Mouse (Mus musculus) hindbrain, embryonic 10.5 days (tissue): ENCODE measurements at regions not wholly inside any gene's neighbourhood (a gene's known extent, or its start where the extent isn't known, plus 50 kb on each side); places are given as distances from the start of the nearest gene placed in this dataset.

Source experiments
- DNase-seq: peaks from one replicate; pipeline ENCODE4 v3.0.0-alpha.2; 2017; ENCODE audit warnings: low spot score
- H3K27ac ChIP-seq: fragments of 300-500 bp; sonication (generic); 2 replicates; pipeline ENCODE4 v1.5.1; 2016; ENCODE audit warnings: mild to moderate bottlenecking, moderate library complexity
- H3K27me3 ChIP-seq: fragments of 300-500 bp; sonication (generic); 2 replicates; pipeline ENCODE4 v1.6.1; 2016; ENCODE audit warnings: mild to moderate bottlenecking; ENCODE audit not compliant: poor library complexity, insufficient read depth, severe bottlenecking
- H3K36me3 ChIP-seq: fragments of 300-500 bp; sonication (generic); 2 replicates; pipeline ENCODE4 v1.6.1; 2016; ENCODE audit warnings: mild to moderate bottlenecking, moderate library complexity
- H3K4me1 ChIP-seq: fragments of 300-500 bp; sonication (generic); replicated peaks from 2 replicates; pipeline ENCODE4 v1.6.1; 2016; ENCODE audit warnings: mild to moderate bottlenecking
- H3K4me3 ChIP-seq: fragments of 300-500 bp; sonication (generic); 2 replicates; pipeline ENCODE4 v1.5.1; 2016; ENCODE audit warnings: mild to moderate bottlenecking, moderate library complexity
- H3K9me3 ChIP-seq: fragments of 300-500 bp; sonication (generic); 2 replicates; pipeline ENCODE4 v1.6.1; 2016; ENCODE audit warnings: mild to moderate bottlenecking, moderate library complexity
- WGBS: fragments of 180-500 bp; shearing (Covaris S2); methylation state at CpG from one replicate; pipeline ENCODE4 v1.1.7; 2016; 5-methylcytosine and 5-hydroxymethylcytosine counted together

DNA sequence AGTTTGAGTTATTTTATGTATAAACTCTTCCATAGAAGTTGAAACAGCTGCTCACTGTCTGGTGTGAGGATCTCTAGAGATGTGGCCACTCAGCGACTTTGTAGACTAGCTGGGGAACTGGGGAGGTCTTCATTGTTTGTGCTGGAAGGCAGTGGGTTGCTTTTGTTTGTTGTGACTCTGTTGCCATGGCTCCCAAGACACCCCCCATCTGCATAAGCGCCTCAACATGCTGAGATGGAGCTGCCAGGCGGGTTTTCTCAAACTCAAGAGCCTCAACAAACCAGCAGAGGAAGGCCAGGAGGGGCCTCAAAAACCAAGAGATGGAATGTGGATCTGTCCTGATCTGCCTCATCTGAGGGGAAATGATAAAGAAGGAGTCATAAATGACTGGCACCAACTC is 129.1 kb upstream of the Tnc start:
- peaks cover 8% of the 10 kb centered on the region for H3K4me1 ChIP-seq
- H3K36me3 ChIP-seq = no peaks in the 10 kb centered on the region
- peak; percentile 24 for DNase-seq
- no peaks in the 10 kb centered on the region for H3K9me3 ChIP-seq
- no peaks in the 10 kb centered on the region for H3K27me3 ChIP-seq
- H3K27ac ChIP-seq = no peak overlapping the region
- WGBS = 13% methylated on average over 3 of the region's 3 CpGs
- no peak overlapping the region for H3K4me3 ChIP-seq

DNA sequence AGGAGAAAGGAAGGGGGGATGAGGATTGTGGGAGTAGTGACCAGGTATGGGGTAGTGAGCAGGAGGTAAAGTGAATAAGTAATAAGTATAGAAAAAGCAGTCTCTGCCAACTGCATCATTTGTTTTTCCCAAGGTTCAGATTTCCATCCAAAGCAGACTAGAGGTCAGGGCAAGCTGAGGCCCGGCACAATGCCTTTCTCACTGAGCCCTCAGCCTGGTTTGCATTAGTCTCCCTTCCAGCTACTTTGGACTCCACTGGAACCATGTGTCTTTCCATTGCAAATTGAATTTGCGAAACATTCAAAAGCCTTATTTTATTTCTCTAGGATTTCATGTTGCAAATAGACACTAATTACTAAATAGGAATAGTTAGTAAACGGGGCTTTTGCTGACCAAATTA is 124.7 kb upstream of the Tnc start:
- Histone ChIP-seq H3K9me3 (no peaks in the 10 kb centered on the region), H3K27me3 (no peaks in the 10 kb centered on the region), H3K27ac (no peak overlapping the region), H3K4me1 (peaks cover 8% of the 10 kb centered on the region), H3K36me3 (no peaks in the 10 kb centered on the region), H3K4me3 (no peak overlapping the region)
- DNase-seq = peak; percentile 4
- 76% methylated on average over 3 of the region's 3 CpGs for WGBS

DNA sequence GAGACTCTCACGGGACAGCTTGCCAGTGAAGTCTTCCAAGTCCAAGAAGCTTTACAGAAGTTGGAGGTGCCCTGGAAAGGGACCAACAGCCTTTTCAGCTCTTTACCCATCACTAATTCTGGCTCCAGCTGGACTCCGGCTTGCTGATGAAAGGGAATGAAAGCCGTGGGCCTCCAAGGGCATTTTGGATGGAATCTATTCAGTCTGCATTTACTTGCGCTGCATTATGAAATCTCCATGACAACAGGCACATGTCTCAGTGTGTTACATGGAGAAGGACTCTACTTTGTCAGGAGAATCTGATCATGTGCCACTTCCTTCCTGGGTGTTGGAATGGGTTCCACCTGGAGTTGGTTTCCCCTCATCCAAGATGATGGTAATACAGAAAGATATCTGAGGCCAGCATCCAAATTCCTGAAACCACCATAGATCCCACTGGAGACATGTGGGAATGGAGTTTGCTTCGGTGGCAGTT is 102.2 kb upstream of the Tnc start:
- Histone ChIP-seq H3K4me1 (peaks cover 7% of the 10 kb centered on the region), H3K9me3 (no peaks in the 10 kb centered on the region), H3K4me3 (no peak overlapping the region), H3K27ac (no peak overlapping the region), H3K36me3 (no peaks in the 10 kb centered on the region), H3K27me3 (no peaks in the 10 kb centered on the region)
- DNase-seq = peak; percentile 20
- WGBS = 58% methylated on average over 5 of the region's 5 CpGs

DNA sequence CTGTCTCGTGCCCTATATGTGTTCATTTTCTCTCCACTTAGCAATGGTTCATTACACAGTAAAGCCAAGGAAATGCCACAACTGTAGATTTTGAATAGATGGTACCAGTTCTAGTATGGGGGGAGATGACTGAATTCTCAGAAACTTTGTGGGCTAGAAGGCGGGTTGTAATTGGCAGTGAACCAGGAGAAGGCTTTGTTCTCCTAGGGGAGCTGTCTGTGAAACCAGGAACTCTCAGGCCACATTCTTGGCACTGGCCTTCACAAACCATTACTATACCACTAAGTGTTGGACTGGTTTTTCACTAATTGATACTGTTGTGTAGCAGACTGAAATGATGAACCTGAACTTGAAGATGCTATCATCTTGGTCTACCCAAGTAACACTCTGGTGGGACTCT is 99.1 kb upstream of the Tnc start:
- DNase-seq = no peak

DNA sequence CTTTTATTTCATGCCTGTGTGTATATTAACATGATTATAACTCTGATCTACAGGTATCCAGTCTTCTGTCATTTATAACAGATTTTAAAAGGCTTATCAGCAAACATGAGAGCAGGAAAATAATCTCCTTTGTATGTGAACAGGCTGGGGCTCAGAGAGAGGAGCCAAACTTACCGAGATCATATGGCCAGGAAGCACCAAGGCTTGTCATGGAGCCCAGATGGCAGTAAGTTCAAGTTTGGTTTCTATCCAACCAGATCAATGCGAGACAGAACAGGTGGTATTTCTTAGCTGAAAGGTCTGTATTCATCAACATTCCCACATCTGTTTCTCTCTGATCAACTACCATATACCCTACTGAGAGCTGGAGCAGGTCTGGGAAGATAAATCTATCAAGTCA is 96.1 kb upstream of the Tnc start:
- Histone ChIP-seq H3K9me3 (no peaks in the 10 kb centered on the region), H3K27ac (no peak overlapping the region), H3K27me3 (no peaks in the 10 kb centered on the region), H3K4me1 (no peaks in the 10 kb centered on the region), H3K4me3 (no peak overlapping the region), H3K36me3 (no peaks in the 10 kb centered on the region)
- WGBS = 88% methylated on average over 2 of the region's 2 CpGs
- DNase-seq = no peak

More for the DNA sequence above, 99.1 kb upstream of the Tnc start:
- no peak overlapping the region for H3K4me3 ChIP-seq
- 90% methylated on average over 2 of the region's 2 CpGs for WGBS
- peaks cover 7% of the 10 kb centered on the region for H3K4me1 ChIP-seq
- no peaks in the 10 kb centered on the region for H3K9me3 ChIP-seq
- no peaks in the 10 kb centered on the region for H3K36me3 ChIP-seq
- no peak overlapping the region for H3K27ac ChIP-seq
- no peaks in the 10 kb centered on the region for H3K27me3 ChIP-seq

DNA sequence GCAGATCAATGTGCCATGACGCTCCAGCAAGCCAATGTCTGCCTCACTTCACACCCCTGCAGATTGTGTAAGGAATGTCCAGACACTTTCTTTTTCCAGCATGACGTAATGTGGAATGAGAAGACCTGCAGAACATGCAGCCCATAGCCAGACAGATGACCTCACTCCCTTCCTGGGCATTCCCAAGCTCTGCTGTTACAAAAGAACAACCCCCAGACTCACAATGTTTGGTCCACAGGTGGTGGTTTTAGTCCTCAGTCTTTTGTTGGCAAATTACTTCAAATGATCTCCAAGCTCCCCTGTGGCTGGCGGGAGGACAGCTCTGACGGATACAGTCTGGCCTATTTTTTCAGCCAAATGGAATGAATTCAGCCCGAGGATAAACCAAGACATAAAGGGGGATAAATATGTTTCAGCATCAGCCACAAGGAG is 95.6 kb upstream of the Tnc start:
- H3K36me3 ChIP-seq = no peaks in the 10 kb centered on the region
- no peak overlapping the region for H3K27ac ChIP-seq
- no peak overlapping the region for H3K4me3 ChIP-seq
- DNase-seq = no peak
- no peaks in the 10 kb centered on the region for H3K4me1 ChIP-seq
- WGBS = 72% methylated on average over 5 of the region's 5 CpGs
- no peaks in the 10 kb centered on the region for H3K9me3 ChIP-seq
- no peaks in the 10 kb centered on the region for H3K27me3 ChIP-seq

DNA sequence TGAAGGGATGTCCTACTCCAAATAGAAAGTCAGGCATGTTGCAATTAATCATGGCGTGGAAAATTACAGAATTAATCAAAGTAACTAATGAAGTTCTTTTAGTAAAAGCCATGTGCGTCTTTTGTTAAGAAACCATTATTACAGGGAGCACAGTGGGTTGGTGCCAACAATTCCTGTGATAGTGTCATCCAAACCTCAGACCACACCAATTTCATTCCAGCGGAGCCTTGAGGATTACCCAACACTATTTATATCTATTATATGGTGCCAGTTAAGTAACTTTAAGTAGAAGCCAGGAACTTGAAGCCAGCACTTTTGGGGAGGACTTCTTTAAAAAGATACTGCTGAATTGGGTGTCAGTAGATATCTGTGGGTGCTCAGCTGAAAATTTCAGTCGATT is 93.0 kb upstream of the Tnc start:
- Histone ChIP-seq H3K4me1 (no peaks in the 10 kb centered on the region), H3K4me3 (no peak overlapping the region), H3K36me3 (no peaks in the 10 kb centered on the region), H3K9me3 (no peaks in the 10 kb centered on the region), H3K27ac (no peak overlapping the region), H3K27me3 (no peaks in the 10 kb centered on the region)
- no peak for DNase-seq
- 88% methylated on average over 4 of the region's 4 CpGs for WGBS

DNA sequence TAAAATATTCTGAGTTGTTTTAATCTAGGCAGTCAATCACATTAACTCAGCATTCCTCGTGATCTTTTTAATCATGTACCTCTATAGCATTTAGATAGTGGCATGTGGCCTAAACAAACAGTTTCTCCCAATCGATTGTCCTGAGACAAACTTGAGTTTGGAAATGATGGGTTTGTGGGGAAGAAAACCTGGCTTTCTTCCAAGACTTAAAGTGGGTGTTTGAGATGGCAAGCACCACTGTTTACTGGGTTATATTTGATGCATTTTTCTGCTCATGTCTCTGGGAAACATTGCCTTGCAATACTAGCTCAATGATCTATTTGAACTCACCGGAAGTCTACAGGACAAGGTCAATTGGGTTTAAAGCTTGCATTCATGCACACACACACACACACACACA is 88.2 kb upstream of the Tnc start:
- no peak for DNase-seq
- H3K9me3 ChIP-seq = no peaks in the 10 kb centered on the region
- H3K27me3 ChIP-seq = no peaks in the 10 kb centered on the region
- no peak overlapping the region for H3K27ac ChIP-seq
- no peaks in the 10 kb centered on the region for H3K4me1 ChIP-seq
- no peak overlapping the region for H3K4me3 ChIP-seq
- H3K36me3 ChIP-seq = no peaks in the 10 kb centered on the region
- WGBS = 95% methylated on average over 3 of the region's 3 CpGs

DNA sequence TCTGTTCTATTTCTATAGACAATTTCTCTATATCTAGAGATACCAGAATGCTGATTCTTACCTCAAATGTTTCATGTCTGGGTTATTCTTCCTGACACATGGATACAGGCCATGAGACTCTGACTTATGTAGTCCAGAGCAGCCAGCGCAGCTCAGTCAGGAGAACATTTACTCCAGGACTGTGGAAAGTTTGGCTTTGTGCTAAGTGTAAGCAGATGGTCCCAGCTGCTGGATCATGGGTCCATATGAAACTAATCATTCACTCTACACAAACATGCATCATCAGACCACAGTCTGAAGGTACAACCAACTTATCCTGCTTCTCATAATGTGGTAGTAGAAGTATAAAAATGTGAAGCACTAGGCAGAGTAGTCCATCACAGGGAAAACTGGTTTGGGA is 82.5 kb upstream of the Tnc start:
- no peak overlapping the region for H3K4me3 ChIP-seq
- H3K27me3 ChIP-seq = no peaks in the 10 kb centered on the region
- no peaks in the 10 kb centered on the region for H3K4me1 ChIP-seq
- 72% methylated on average over 1 of the region's 1 CpGs for WGBS
- DNase-seq = no peak
- no peaks in the 10 kb centered on the region for H3K36me3 ChIP-seq
- no peaks in the 10 kb centered on the region for H3K9me3 ChIP-seq
- H3K27ac ChIP-seq = no peak overlapping the region

DNA sequence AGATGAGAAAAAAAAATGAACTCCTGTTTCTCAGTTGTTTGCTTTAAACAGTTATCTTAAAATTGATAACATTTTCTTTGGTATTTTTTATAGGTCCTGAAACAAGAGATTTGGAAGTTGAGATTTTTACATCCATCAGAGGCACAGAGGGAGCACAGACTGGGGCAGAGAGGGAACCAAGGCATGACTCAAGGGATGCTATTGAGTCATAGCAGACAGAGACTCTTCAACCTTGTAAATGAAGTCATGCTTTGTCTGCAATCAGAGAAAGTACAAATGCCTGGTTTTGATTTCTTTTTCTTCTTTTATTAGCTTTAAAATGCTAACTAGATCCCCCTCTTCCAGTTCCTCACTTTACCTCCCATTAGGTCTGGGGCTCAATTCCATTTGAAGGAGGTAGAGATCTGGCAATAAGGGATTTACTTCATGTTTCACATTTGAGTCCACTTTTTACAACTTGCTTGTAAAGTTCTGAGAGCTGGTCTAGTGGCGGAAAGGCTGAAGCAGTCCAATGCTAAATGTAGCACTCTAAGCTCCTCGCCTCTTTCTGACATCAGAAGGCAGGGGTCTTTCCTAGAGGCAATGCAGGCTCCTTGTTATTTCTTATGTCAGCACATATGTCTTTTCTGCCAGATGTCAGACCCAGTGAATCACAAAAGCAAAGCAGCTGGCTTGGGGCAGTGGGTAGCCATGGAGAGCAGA is 77.7 kb upstream of the Tnc start:
- no peak overlapping the region for H3K4me3 ChIP-seq
- H3K27me3 ChIP-seq = no peaks in the 10 kb centered on the region
- WGBS = 90% methylated on average over 2 of the region's 2 CpGs
- no peak for DNase-seq
- H3K4me1 ChIP-seq = no peaks in the 10 kb centered on the region
- H3K9me3 ChIP-seq = no peaks in the 10 kb centered on the region
- no peak overlapping the region for H3K27ac ChIP-seq
- no peaks in the 10 kb centered on the region for H3K36me3 ChIP-seq

DNA sequence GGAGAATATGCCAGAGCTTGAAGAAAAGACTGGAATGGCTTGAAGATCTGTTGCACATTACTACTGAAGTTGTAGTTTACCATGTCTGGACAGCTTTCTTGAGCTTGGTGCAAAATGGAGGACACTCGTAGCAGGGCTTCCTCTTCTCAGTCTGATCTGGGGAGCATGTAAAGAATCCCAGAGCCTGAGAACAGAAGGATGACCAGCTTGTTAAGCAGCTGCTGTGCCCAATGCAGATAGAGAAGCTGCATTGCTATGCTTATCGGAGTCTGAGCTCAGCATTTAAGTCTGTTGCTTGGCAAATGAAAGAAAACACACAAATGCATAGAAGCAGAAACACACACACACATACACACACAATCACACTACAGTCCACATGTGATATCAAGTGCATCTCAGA is 76.9 kb upstream of the Tnc start:
- H3K4me1 ChIP-seq = no peaks in the 10 kb centered on the region
- WGBS = 95% methylated on average over 2 of the region's 2 CpGs
- H3K36me3 ChIP-seq = no peaks in the 10 kb centered on the region
- H3K27ac ChIP-seq = no peak overlapping the region
- no peaks in the 10 kb centered on the region for H3K9me3 ChIP-seq
- no peak for DNase-seq
- H3K27me3 ChIP-seq = no peaks in the 10 kb centered on the region
- no peak overlapping the region for H3K4me3 ChIP-seq

DNA sequence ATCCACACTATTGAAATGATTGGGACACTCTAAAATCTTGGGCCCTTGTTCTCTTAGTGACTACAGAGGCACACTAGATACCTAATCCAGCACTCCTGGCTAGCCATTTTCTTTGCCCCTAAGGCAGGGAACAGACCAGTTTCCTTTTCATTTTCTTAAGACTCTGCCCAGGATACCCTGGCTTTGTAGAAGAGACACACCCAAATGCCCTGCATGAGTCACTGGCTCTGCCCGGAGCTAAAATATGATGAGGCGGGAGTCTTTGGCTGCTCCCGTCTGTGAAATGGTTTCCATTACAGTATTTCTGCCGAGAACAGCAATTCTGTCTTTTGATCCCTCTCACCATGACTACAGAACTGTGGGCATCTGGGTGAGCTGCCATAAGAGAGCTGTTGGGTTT is 51.4 kb upstream of the Tnc start:
- Histone ChIP-seq H3K27me3 (no peaks in the 10 kb centered on the region), H3K36me3 (no peaks in the 10 kb centered on the region), H3K27ac (no peak overlapping the region), H3K4me1 (no peaks in the 10 kb centered on the region), H3K4me3 (no peak overlapping the region), H3K9me3 (no peaks in the 10 kb centered on the region)
- 88% methylated on average over 4 of the region's 4 CpGs for WGBS
- DNase-seq = no peak
